Comparison of ENCODE assay signal across 14 mouse cellular contexts in the genomic region with DNA sequence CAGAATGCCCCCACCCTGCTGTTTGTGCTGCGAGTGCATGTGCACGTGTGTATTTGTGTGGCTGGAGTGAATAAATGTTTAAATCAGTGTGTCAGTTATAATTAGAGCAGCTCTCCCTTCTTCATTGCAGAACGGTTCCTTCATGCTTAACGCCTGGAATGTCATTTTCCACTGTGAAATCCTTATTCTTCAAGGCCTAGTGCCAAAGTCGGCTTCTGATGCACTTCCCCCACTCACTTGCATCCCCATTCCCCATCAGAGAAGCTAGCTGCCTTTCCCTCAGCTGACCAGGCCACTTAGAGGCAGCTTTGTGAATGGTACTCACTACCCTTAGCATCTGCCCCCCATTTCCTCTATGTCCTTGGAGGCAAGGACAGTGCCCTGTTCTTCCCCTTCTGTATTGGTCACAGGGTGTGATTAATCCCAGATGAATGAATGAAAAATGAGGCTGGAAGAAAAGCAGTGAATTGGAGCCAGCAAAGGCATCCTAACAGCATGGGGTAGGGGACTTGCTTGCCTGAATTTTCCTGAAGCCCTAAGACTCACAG.
DNase-seq lines count a peak whose midpoint lies in the region; ATAC-seq and TF ChIP-seq lines count a peak whose summit lies in the region.
"Had no signal": no experiment of that assay in that cellular context is flagged by ENCODE, and none has a peak within 500 bp of the region (broad histone marks: within the 10 kb centered on the region; RNA-seq: fewer than 3 reads in every experiment).

No protein-coding gene starts in this region.

- no peak for TF ChIP-seq CTCF in embryonic fibroblast, embryonic 13.5 days (IDR thresholded peaks at IDR 0.05; ENCODE audit: borderline replicate concordance, insufficient read depth, low read length)

- no peak overlapping the region for H3K4me3 ChIP-seq in midbrain, embryonic 13.5 days (replicated peaks)
- no peak overlapping the region for H3K4me3 ChIP-seq in midbrain, embryonic 11.5 days (ENCODE audit: low read depth, low read length)
- no peak overlapping the region for H3K4me3 ChIP-seq in embryonic fibroblast, embryonic 13.5 days (ENCODE audit: insufficient read depth, low read length)
- H3K4me3 ChIP-seq: limb, embryonic 15.5 days had no signal

- H3K27ac ChIP-seq in midbrain, embryonic 13.5 days = peak overlapping the region; percentile 40
- no peak overlapping the region for H3K27ac ChIP-seq in midbrain, embryonic 11.5 days (ENCODE audit: low read depth, low read length)
- H3K27ac ChIP-seq in embryonic fibroblast, embryonic 13.5 days (ENCODE audit: insufficient read depth, low read length) = peak overlapping the region; percentile 37
- H3K27ac ChIP-seq: limb, embryonic 15.5 days had no signal

- H3K4me2 ChIP-seq in midbrain, embryonic 13.5 days (replicated peaks) = no peak overlapping the region
- no peak overlapping the region for H3K4me2 ChIP-seq in midbrain, embryonic 11.5 days
- H3K4me2 ChIP-seq: limb, embryonic 15.5 days had no signal

- no peak for TF ChIP-seq POLR2A in embryonic fibroblast, embryonic 13.5 days (IDR thresholded peaks at IDR 0.05; ENCODE audit: low read depth, low read length)

- ATAC-seq in midbrain, embryonic 13.5 days = no peak
- ATAC-seq in midbrain, embryonic 11.5 days (ENCODE audit: low FRiP score) = no peak

- no peaks in the 10 kb centered on the region for H3K36me3 ChIP-seq in midbrain, embryonic 13.5 days
- no peaks in the 10 kb centered on the region for H3K36me3 ChIP-seq in midbrain, embryonic 11.5 days (ENCODE audit: control insufficient read depth, insufficient read depth, low read length)
- H3K36me3 ChIP-seq: limb, embryonic 15.5 days had no signal

- peaks cover 66% of the 10 kb centered on the region for H3K4me1 ChIP-seq in midbrain, embryonic 13.5 days (replicated peaks)
- peaks cover 39% of the 10 kb centered on the region for H3K4me1 ChIP-seq in midbrain, embryonic 11.5 days (ENCODE audit: control insufficient read depth, insufficient read depth, low read length)
- H3K4me1 ChIP-seq in embryonic fibroblast, embryonic 13.5 days (ENCODE audit: control insufficient read depth, insufficient read depth, low read length) = peaks cover 14% of the 10 kb centered on the region

- peak; percentile 11 for DNase-seq in heart, postnatal 4 days
- DNase-seq in heart, postnatal 10 days = no peak
- DNase-seq in midbrain, embryonic 11.5 days (ENCODE audit: low spot score, missing footprints) = no peak
- DNase-seq in left cerebral cortex, postnatal 14 days (ENCODE audit: low spot score in 2 of 2) = no peak
- DNase-seq in left cerebral cortex, adult 11 months (ENCODE audit: low spot score) = no peak
- DNase-seq: cerebellum, postnatal 10 days; heart, adult 18-20 months; kidney, adult 11 months; lung, adult 18-20 months; right cerebral cortex, postnatal 4 days had no signal

- 37% methylated on average over 5 of the region's 5 CpGs for WGBS in midbrain, embryonic 13.5 days
- 50% methylated on average over 5 of the region's 5 CpGs for WGBS in midbrain, embryonic 11.5 days

- peaks cover 5% of the 10 kb centered on the region; the same call in 1 of the 2 replicates for H3K27me3 ChIP-seq in midbrain, embryonic 13.5 days
- 0 out of 2 replicates have a peak, but pooled peaks cover 3% of the 10 kb centered on the region for H3K27me3 ChIP-seq in midbrain, embryonic 11.5 days (ENCODE audit: control insufficient read depth, insufficient read depth, low read length)
- H3K27me3 ChIP-seq: CH12.LX had no signal

- intact Hi-C loops in heart, postnatal 10 days (cut with DNase I) = no loop called here
- intact Hi-C loops in left cerebral cortex, postnatal 14 days (cut with DNase I) = no loop called here

- H3K9ac ChIP-seq in midbrain, embryonic 13.5 days (replicated peaks) = no peak overlapping the region
- H3K9ac ChIP-seq in midbrain, embryonic 11.5 days (ENCODE audit: low read length) = no peak overlapping the region
- H3K9ac ChIP-seq: limb, embryonic 15.5 days had no signal

- H3K9me3 ChIP-seq in midbrain, embryonic 13.5 days = no peaks in the 10 kb centered on the region
- H3K9me3 ChIP-seq in midbrain, embryonic 11.5 days (ENCODE audit: control insufficient read depth, low read length) = no peaks in the 10 kb centered on the region
- H3K9me3 ChIP-seq: limb, embryonic 15.5 days had no signal
